Mouse (Mus musculus): ENCODE measurements around the gene Mfap1b. TPM values are rescaled to one million over a fixed set of nuclear protein-coding genes. Genes with fewer than 3 reads are reported as not detected.

Gene Mfap1b
- polyA plus RNA-seq, 1 experiment from 2014 or later: 40.9 TPM

DNA sequence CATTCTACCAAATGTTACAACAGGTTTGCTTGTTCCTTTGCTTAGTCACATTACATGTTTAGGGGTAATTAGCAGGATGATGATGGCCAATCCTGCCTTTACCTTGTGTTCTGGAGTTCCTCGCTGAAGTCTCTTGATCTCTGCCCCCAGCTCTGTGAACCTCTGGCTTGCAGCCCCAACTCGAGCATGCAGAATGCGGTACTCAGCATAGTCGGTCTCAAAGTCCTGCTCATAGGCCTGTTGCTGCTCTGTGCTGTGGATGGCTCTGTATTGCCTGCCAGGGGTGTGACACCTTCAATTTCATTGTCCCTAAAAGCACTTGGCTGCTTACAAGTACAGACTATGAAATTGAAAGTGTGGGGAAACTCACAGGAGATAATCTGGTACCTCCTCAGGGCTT lies 34.1 kb downstream of the Mfap1b start:
- ATAC-seq (replicated peaks; ENCODE audit: low FRiP score, low TSS enrichment, low read depth): no peak
- no peak overlapping the region for H3K9ac ChIP-seq (ENCODE audit: low read length)
- 75% methylated on average over 4 of the region's 4 CpGs for WGBS
- no peak overlapping the region for H3K4me2 ChIP-seq (ENCODE audit: low read length)
- no peak for DNase-seq (ENCODE audit: low spot score)
- H3K4me3 ChIP-seq (ENCODE audit: low read depth, low read length): no peak overlapping the region
- H3K4me1 ChIP-seq (replicated peaks; ENCODE audit: control insufficient read depth, insufficient read depth, low read length): peaks cover 2% of the 10 kb centered on the region; the same call in 1 of the 2 replicates
- no peaks in the 10 kb centered on the region for H3K9me3 ChIP-seq (ENCODE audit: control insufficient read depth, low read length)
- H3K36me3 ChIP-seq (ENCODE audit: control insufficient read depth, insufficient read depth, low read length): peaks cover 45% of the 10 kb centered on the region
- H3K27ac ChIP-seq (ENCODE audit: low read depth): no peak overlapping the region
- peaks cover 6% of the 10 kb centered on the region; the same call in 1 of the 2 replicates for H3K27me3 ChIP-seq (replicated peaks; ENCODE audit: control insufficient read depth, insufficient read depth, low read length)

DNA sequence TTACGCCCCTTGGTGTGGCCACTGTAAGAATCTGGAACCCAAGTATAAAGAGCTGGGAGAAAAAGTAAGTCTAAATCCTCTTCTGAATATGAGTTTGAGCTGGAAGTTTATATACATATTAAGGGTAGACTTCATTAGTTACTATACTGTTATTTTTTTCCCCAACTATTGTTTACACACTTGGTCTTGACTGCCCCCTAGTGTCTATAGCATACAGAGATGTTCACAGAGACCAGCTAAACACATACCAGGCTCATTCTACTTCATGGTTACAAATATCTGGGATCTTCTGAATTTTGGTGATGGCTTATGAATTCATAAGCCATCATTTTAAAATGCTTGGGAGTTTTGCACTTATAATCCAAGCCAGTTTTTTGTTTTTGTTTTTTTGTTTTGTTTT lies 39.0 kb downstream of the Mfap1b start:
- ATAC-seq (replicated peaks; ENCODE audit: low FRiP score, low TSS enrichment, low read depth): no peak
- H3K4me1 ChIP-seq (replicated peaks; ENCODE audit: control insufficient read depth, insufficient read depth, low read length): no peaks in the 10 kb centered on the region
- H3K27ac ChIP-seq (ENCODE audit: low read depth): no peak overlapping the region
- no peaks in the 10 kb centered on the region for H3K27me3 ChIP-seq (replicated peaks; ENCODE audit: control insufficient read depth, insufficient read depth, low read length)
- no peak overlapping the region for H3K9ac ChIP-seq (ENCODE audit: low read length)
- H3K4me2 ChIP-seq (ENCODE audit: low read length): no peak overlapping the region
- peaks cover 94% of the 10 kb centered on the region for H3K36me3 ChIP-seq (ENCODE audit: control insufficient read depth, insufficient read depth, low read length)
- no peak overlapping the region for H3K4me3 ChIP-seq (ENCODE audit: low read depth, low read length)
- H3K9me3 ChIP-seq (ENCODE audit: control insufficient read depth, low read length): no peaks in the 10 kb centered on the region
- whole genome bisulfite sequencing: 100% methylated on average over 1 of the region's 1 CpGs
- DNase-seq (ENCODE audit: low spot score): no peak

- Histone ChIP-seq H3K4me1 (replicated peaks; ENCODE audit: control insufficient read depth, insufficient read depth, low read length) (no peaks in the 10 kb centered on the region), H3K36me3 (ENCODE audit: control insufficient read depth, insufficient read depth, low read length) (peaks cover 98% of the 10 kb centered on the region), H3K9ac (ENCODE audit: low read length) (no peak overlapping the region), H3K27me3 (replicated peaks; ENCODE audit: control insufficient read depth, insufficient read depth, low read length) (no peaks in the 10 kb centered on the region), H3K4me3 (ENCODE audit: low read depth, low read length) (no peak overlapping the region), H3K9me3 (ENCODE audit: control insufficient read depth, low read length) (no peaks in the 10 kb centered on the region), H3K27ac (ENCODE audit: low read depth) (no peak overlapping the region), H3K4me2 (ENCODE audit: low read length) (no peak overlapping the region)
- DNase-seq (ENCODE audit: low spot score) (no peak), ATAC-seq (replicated peaks; ENCODE audit: low FRiP score, low TSS enrichment, low read depth) (no peak)
- WGBS: 92% methylated on average over 2 of the region's 2 CpGs
Observed at GRCm38 (mm10) chr2:121425890-121426289, 48.0 kb downstream of the Mfap1b start.

DNA sequence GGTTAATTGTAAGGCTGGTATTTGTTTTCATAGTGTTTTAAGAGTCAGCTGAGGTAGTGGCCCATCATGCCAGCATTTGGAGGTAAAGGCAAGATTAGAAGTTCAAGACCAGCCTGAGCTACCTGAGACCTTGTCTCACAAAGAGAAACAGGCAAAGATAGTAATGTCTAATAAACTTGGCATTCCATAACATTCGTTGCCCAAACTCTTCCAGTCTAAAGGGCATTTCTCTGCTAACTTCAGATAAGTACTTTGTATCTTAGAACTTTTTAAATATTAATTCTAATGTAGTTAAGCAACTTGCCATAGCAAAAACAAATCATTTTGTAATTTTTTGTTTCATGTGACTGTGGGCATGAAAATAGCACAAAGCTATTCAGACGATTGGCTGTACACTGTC lies 50.7 kb downstream of the Mfap1b start:
- WGBS: 93% methylated on average over 2 of the region's 2 CpGs
- Histone ChIP-seq H3K27ac (ENCODE audit: low read depth) (no peak overlapping the region), H3K36me3 (ENCODE audit: control insufficient read depth, insufficient read depth, low read length) (peaks cover 87% of the 10 kb centered on the region), H3K4me3 (ENCODE audit: low read depth, low read length) (no peak overlapping the region), H3K9ac (ENCODE audit: low read length) (no peak overlapping the region), H3K27me3 (replicated peaks; ENCODE audit: control insufficient read depth, insufficient read depth, low read length) (no peaks in the 10 kb centered on the region), H3K4me1 (replicated peaks; ENCODE audit: control insufficient read depth, insufficient read depth, low read length) (no peaks in the 10 kb centered on the region), H3K4me2 (ENCODE audit: low read length) (no peak overlapping the region), H3K9me3 (ENCODE audit: control insufficient read depth, low read length) (no peaks in the 10 kb centered on the region)
- no peak for ATAC-seq (replicated peaks; ENCODE audit: low FRiP score, low TSS enrichment, low read depth)
- DNase-seq (ENCODE audit: low spot score): no peak

DNA sequence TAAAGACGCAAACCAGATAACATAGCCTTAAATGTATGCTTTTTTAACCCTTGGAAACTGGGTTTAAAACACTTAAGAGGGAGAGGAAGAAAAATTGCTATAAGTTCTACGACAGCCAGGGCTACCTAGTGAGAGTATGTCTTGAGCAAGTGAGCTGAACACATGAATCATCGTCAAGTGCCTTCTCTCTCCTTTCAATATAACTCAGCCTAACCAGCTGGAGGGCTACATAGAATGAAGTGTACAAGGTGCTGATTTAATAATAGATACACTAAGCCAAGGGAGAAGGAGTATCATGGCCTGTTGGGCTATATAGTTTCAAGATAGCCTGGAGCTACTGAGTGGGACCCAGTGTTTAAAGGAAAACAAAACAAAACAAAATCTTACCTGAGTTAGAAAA lies 55.4 kb downstream of the Mfap1b start:
- 86% methylated on average over 3 of the region's 3 CpGs for WGBS
- no peak for ATAC-seq (replicated peaks; ENCODE audit: low FRiP score, low TSS enrichment, low read depth)
- DNase-seq (ENCODE audit: low spot score): no peak
- no peak overlapping the region for H3K4me2 ChIP-seq (ENCODE audit: low read length)
- H3K27me3 ChIP-seq (replicated peaks; ENCODE audit: control insufficient read depth, insufficient read depth, low read length): no peaks in the 10 kb centered on the region
- peaks cover 58% of the 10 kb centered on the region for H3K36me3 ChIP-seq (ENCODE audit: control insufficient read depth, insufficient read depth, low read length)
- H3K9me3 ChIP-seq (ENCODE audit: control insufficient read depth, low read length): no peaks in the 10 kb centered on the region
- no peak overlapping the region for H3K4me3 ChIP-seq (ENCODE audit: low read depth, low read length)
- no peak overlapping the region for H3K27ac ChIP-seq (ENCODE audit: low read depth)
- H3K9ac ChIP-seq (ENCODE audit: low read length): no peak overlapping the region
- peaks cover 18% of the 10 kb centered on the region for H3K4me1 ChIP-seq (replicated peaks; ENCODE audit: control insufficient read depth, insufficient read depth, low read length)

GRCm38 (mm10) chr2:121416356-121416755 lies 57.5 kb downstream of the Mfap1b start:
- H3K4me3 ChIP-seq (ENCODE audit: low read depth, low read length): no peak overlapping the region
- ATAC-seq (replicated peaks; ENCODE audit: low FRiP score, low TSS enrichment, low read depth) (no peak), DNase-seq (ENCODE audit: low spot score) (no peak)
- no peak overlapping the region for H3K27ac ChIP-seq (ENCODE audit: low read depth)
- 90% methylated on average over 6 of the region's 6 CpGs for WGBS
- H3K27me3 ChIP-seq (replicated peaks; ENCODE audit: control insufficient read depth, insufficient read depth, low read length): no peaks in the 10 kb centered on the region
- peak overlapping the region; percentile 88 for H3K4me2 ChIP-seq (ENCODE audit: low read length)
- peaks cover 18% of the 10 kb centered on the region for H3K4me1 ChIP-seq (replicated peaks; ENCODE audit: control insufficient read depth, insufficient read depth, low read length)
- H3K9me3 ChIP-seq (ENCODE audit: control insufficient read depth, low read length): no peaks in the 10 kb centered on the region
- no peak overlapping the region for H3K9ac ChIP-seq (ENCODE audit: low read length)
- peaks cover 38% of the 10 kb centered on the region for H3K36me3 ChIP-seq (ENCODE audit: control insufficient read depth, insufficient read depth, low read length)

DNA sequence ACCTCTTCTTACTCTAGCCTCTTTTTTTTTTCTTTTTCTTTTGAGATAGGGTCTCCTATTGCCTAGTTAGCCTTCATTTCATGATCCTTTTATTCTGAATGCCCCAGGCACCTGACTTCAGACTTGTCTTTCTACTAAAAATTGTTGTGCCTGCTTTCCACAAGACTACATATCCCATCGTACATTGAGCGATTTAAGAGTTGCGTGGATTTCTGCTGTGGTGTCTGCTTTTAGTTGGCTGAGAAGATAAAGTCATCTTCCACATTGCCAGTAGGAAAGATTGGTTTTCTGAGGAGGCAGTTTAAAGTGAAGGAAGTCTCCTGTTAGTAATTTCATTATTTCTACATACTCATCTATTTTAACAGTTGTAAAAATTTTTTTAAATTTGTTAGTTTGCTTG lies 58.3 kb downstream of the Mfap1b start:
- no peaks in the 10 kb centered on the region for H3K27me3 ChIP-seq (replicated peaks; ENCODE audit: control insufficient read depth, insufficient read depth, low read length)
- peak overlapping the region; percentile 100 for H3K9ac ChIP-seq (ENCODE audit: low read length)
- peak overlapping the region; percentile 100 for H3K4me3 ChIP-seq (ENCODE audit: low read depth, low read length)
- WGBS: 76% methylated on average over 3 of the region's 3 CpGs
- no peaks in the 10 kb centered on the region for H3K9me3 ChIP-seq (ENCODE audit: control insufficient read depth, low read length)
- ATAC-seq (replicated peaks; ENCODE audit: low FRiP score, low TSS enrichment, low read depth) (no peak), DNase-seq (ENCODE audit: low spot score) (no peak)
- H3K4me2 ChIP-seq (ENCODE audit: low read length): peak overlapping the region; percentile 88
- no peak overlapping the region for H3K27ac ChIP-seq (ENCODE audit: low read depth)
- peaks cover 18% of the 10 kb centered on the region for H3K4me1 ChIP-seq (replicated peaks; ENCODE audit: control insufficient read depth, insufficient read depth, low read length)
- H3K36me3 ChIP-seq (ENCODE audit: control insufficient read depth, insufficient read depth, low read length): peaks cover 30% of the 10 kb centered on the region

GRCm38 (mm10) chr2:121415103-121415502 lies 58.8 kb downstream of the Mfap1b start:
- Histone ChIP-seq H3K27me3 (replicated peaks; ENCODE audit: control insufficient read depth, insufficient read depth, low read length) (no peaks in the 10 kb centered on the region), H3K4me2 (ENCODE audit: low read length) (peak overlapping the region; percentile 88), H3K4me1 (replicated peaks; ENCODE audit: control insufficient read depth, insufficient read depth, low read length) (peaks cover 18% of the 10 kb centered on the region), H3K36me3 (ENCODE audit: control insufficient read depth, insufficient read depth, low read length) (peaks cover 29% of the 10 kb centered on the region), H3K9me3 (ENCODE audit: control insufficient read depth, low read length) (no peaks in the 10 kb centered on the region), H3K4me3 (ENCODE audit: low read depth, low read length) (peak overlapping the region; percentile 100), H3K9ac (ENCODE audit: low read length) (peak overlapping the region; percentile 100), H3K27ac (ENCODE audit: low read depth) (no peak overlapping the region)
- DNase-seq (ENCODE audit: low spot score) (no peak), ATAC-seq (replicated peaks; ENCODE audit: low FRiP score, low TSS enrichment, low read depth) (no peak)
- 45% methylated on average over 3 of the region's 3 CpGs for WGBS

DNA sequence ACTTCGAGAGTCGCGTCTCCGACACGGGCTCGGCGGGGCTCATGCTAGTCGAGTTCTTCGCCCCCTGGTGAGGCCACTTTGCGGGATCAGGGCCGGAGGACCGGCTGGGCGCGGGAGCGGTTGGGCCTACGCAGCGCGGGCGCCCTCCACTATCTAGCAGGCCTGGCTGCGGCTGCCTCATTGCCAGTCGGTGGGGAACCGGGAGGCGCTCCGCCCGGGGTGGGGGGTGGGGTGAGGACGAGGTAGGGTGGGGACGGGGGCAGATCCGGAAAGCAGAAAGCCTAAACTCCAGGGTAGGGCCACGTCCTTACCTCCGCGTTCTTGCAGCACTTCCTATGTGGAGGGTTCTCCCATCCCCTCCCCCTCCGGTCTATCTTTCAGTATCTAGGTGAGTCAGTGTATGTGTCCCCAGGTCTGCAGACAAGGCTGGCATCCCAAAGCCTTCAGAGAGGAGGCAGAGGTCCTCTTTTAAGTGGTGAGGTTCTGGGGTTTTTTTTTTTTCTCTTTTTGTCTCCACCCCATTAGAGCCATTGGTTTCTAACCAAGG lies 59.7 kb downstream of the Mfap1b start:
- Histone ChIP-seq H3K27me3 (replicated peaks; ENCODE audit: control insufficient read depth, insufficient read depth, low read length) (no peaks in the 10 kb centered on the region), H3K27ac (ENCODE audit: low read depth) (peak overlapping the region; percentile 99), H3K9me3 (ENCODE audit: control insufficient read depth, low read length) (no peaks in the 10 kb centered on the region), H3K4me1 (replicated peaks; ENCODE audit: control insufficient read depth, insufficient read depth, low read length) (peaks cover 18% of the 10 kb centered on the region), H3K9ac (ENCODE audit: low read length) (peak overlapping the region; percentile 100), H3K36me3 (ENCODE audit: control insufficient read depth, insufficient read depth, low read length) (peaks cover 27% of the 10 kb centered on the region), H3K4me2 (ENCODE audit: low read length) (peak overlapping the region; percentile 88), H3K4me3 (ENCODE audit: low read depth, low read length) (peak overlapping the region; percentile 100)
- DNase-seq (ENCODE audit: low spot score) (no peak), ATAC-seq (replicated peaks; ENCODE audit: low FRiP score, low TSS enrichment, low read depth) (peak; percentile 62)
- under 1% methylated on average over 32 of the region's 32 CpGs for WGBS

Data from intestine, embryonic 14.5 days (tissue).